Mouse (Mus musculus): ENCODE measurements around the gene Rec8. TPM values are rescaled to one million over a fixed set of nuclear protein-coding genes. Genes with fewer than 3 reads are reported as not detected.

The Rec8 gene
- total and polyA plus RNA-seq, 2 experiments = 0.46 to 2.3 TPM

- H3K79me2 ChIP-seq (ENCODE audit: control insufficient read depth, insufficient read depth, low read length) = no peaks in the 10 kb centered on the region; the same call in 1 of the 2 replicates
- DNase-seq (ENCODE audit: extremely low read depth, low read depth, low spot score) = no peak
- H3K4me1 ChIP-seq (ENCODE audit: control insufficient read depth, insufficient read depth, low read length) = peaks cover 14% of the 10 kb centered on the region
- no peak overlapping the region for H3K4me3 ChIP-seq (ENCODE audit: insufficient read depth, low read depth, low read length)
- H3K27me3 ChIP-seq (ENCODE audit: control insufficient read depth, insufficient read depth, low read length) = no peaks in the 10 kb centered on the region
- TF ChIP-seq CTCF (IDR thresholded peaks at IDR 0.05; ENCODE audit: low read depth, low read length) (no peak), POLR2A (IDR thresholded peaks at IDR 0.05; ENCODE audit: extremely low read depth, insufficient read depth, low read length) (no peak)
- H3K36me3 ChIP-seq (ENCODE audit: control insufficient read depth, insufficient read depth, low read length) = peaks cover 35% of the 10 kb centered on the region
- WGBS = 98% methylated on average over 6 of the region's 6 CpGs
- H3K27ac ChIP-seq (replicated peaks; ENCODE audit: insufficient read depth, low read depth, low read length) = no peak overlapping the region
- H3K9ac ChIP-seq (ENCODE audit: low read depth, low read length) = no peak overlapping the region
Measured at GRCm38 (mm10) chr14:55608339-55608738, 9.5 kb upstream of the Rec8 start.

GRCm38 (mm10) chr14:55613346-55613745 lies 4.5 kb upstream of the Rec8 start:
- WGBS = 71% methylated on average over 6 of the region's 6 CpGs
- Histone ChIP-seq H3K27ac (replicated peaks; ENCODE audit: insufficient read depth, low read depth, low read length) (no peak overlapping the region), H3K4me1 (ENCODE audit: control insufficient read depth, insufficient read depth, low read length) (peaks cover 3% of the 10 kb centered on the region; the same call in 1 of the 2 replicates), H3K79me2 (ENCODE audit: control insufficient read depth, insufficient read depth, low read length) (no peaks in the 10 kb centered on the region), H3K4me3 (ENCODE audit: insufficient read depth, low read depth, low read length) (no peak overlapping the region), H3K36me3 (ENCODE audit: control insufficient read depth, insufficient read depth, low read length) (peaks cover 12% of the 10 kb centered on the region), H3K27me3 (ENCODE audit: control insufficient read depth, insufficient read depth, low read length) (no peaks in the 10 kb centered on the region), H3K9ac (ENCODE audit: low read depth, low read length) (no peak overlapping the region)
- DNase-seq (ENCODE audit: extremely low read depth, low read depth, low spot score) = no peak
- no peak for TF ChIP-seq CTCF (IDR thresholded peaks at IDR 0.05; ENCODE audit: low read depth, low read length)
- TF ChIP-seq POLR2A (IDR thresholded peaks at IDR 0.05; ENCODE audit: extremely low read depth, insufficient read depth, low read length) = no peak

DNA sequence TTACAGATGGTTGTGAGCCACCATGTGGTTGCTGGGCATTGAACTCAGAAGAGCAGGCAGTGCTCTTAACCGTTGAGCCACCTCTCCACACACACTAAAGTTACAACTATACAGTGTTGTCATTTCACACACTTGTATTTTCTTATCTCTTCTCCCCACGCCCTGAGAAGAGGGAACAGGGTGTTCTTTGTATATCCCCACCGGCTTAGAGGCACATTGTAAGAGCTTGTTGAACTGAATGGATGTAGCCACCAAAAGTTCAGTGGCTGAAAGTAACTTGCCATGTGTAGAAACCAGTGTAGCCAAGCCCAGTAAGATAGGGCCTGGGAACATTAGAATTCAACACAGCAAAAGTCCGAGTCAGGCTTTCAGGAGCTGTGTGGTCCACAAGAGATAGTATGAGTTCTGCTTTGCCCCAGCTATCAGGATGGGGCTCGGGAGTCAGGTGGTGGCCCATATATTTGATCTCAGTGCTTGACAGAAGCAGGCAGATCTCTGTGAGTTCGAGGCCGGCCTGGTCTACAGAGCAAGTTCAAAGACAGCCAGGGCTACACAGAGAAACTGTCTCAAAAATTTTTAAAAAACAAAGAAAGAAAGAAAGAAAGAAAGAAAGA lies 3.2 kb upstream of the Rec8 start:
- no peak overlapping the region for H3K4me3 ChIP-seq (ENCODE audit: insufficient read depth, low read depth, low read length)
- WGBS = 95% methylated on average over 7 of the region's 7 CpGs
- no peaks in the 10 kb centered on the region for H3K79me2 ChIP-seq (ENCODE audit: control insufficient read depth, insufficient read depth, low read length)
- H3K9ac ChIP-seq (ENCODE audit: low read depth, low read length) = no peak overlapping the region
- no peak for TF ChIP-seq CTCF (IDR thresholded peaks at IDR 0.05; ENCODE audit: low read depth, low read length)
- TF ChIP-seq POLR2A (IDR thresholded peaks at IDR 0.05; ENCODE audit: extremely low read depth, insufficient read depth, low read length) = no peak
- peaks cover 3% of the 10 kb centered on the region; the same call in 1 of the 2 replicates for H3K4me1 ChIP-seq (ENCODE audit: control insufficient read depth, insufficient read depth, low read length)
- no peak for DNase-seq (ENCODE audit: extremely low read depth, low read depth, low spot score)
- H3K27ac ChIP-seq (replicated peaks; ENCODE audit: insufficient read depth, low read depth, low read length) = no peak overlapping the region
- no peaks in the 10 kb centered on the region for H3K27me3 ChIP-seq (ENCODE audit: control insufficient read depth, insufficient read depth, low read length)
- H3K36me3 ChIP-seq (ENCODE audit: control insufficient read depth, insufficient read depth, low read length) = peaks cover under 1% of the 10 kb centered on the region; the same call in 1 of the 2 replicates

GRCm38 (mm10) chr14:55615876-55616275 lies 2.0 kb upstream of the Rec8 start:
- no peak overlapping the region for H3K4me3 ChIP-seq (ENCODE audit: insufficient read depth, low read depth, low read length)
- 21% methylated on average over 2 of the region's 2 CpGs for WGBS
- H3K9ac ChIP-seq (ENCODE audit: low read depth, low read length) = no peak overlapping the region
- no peaks in the 10 kb centered on the region for H3K36me3 ChIP-seq (ENCODE audit: control insufficient read depth, insufficient read depth, low read length)
- TF ChIP-seq POLR2A (IDR thresholded peaks at IDR 0.05; ENCODE audit: extremely low read depth, insufficient read depth, low read length) = no peak
- TF ChIP-seq CTCF (IDR thresholded peaks at IDR 0.05; ENCODE audit: low read depth, low read length) = no peak
- no peak overlapping the region; the same call in 1 of the 2 replicates for H3K27ac ChIP-seq (replicated peaks; ENCODE audit: insufficient read depth, low read depth, low read length)
- H3K79me2 ChIP-seq (ENCODE audit: control insufficient read depth, insufficient read depth, low read length) = no peaks in the 10 kb centered on the region
- H3K27me3 ChIP-seq (ENCODE audit: control insufficient read depth, insufficient read depth, low read length) = no peaks in the 10 kb centered on the region
- peaks cover 3% of the 10 kb centered on the region; the same call in 1 of the 2 replicates for H3K4me1 ChIP-seq (ENCODE audit: control insufficient read depth, insufficient read depth, low read length)
- peak; percentile 81 for DNase-seq (ENCODE audit: extremely low read depth, low read depth, low spot score)

- no peak overlapping the region for H3K27ac ChIP-seq (replicated peaks; ENCODE audit: insufficient read depth, low read depth, low read length)
- H3K9ac ChIP-seq (ENCODE audit: low read depth, low read length) = no peak overlapping the region
- H3K36me3 ChIP-seq (ENCODE audit: control insufficient read depth, insufficient read depth, low read length) = no peaks in the 10 kb centered on the region
- no peak overlapping the region for H3K4me3 ChIP-seq (ENCODE audit: insufficient read depth, low read depth, low read length)
- H3K4me1 ChIP-seq (ENCODE audit: control insufficient read depth, insufficient read depth, low read length) = peaks cover 3% of the 10 kb centered on the region; the same call in 1 of the 2 replicates
- 78% methylated on average over 2 of the region's 2 CpGs for WGBS
- H3K79me2 ChIP-seq (ENCODE audit: control insufficient read depth, insufficient read depth, low read length) = no peaks in the 10 kb centered on the region
- no peak for DNase-seq (ENCODE audit: extremely low read depth, low read depth, low spot score)
- TF ChIP-seq POLR2A (IDR thresholded peaks at IDR 0.05; ENCODE audit: extremely low read depth, insufficient read depth, low read length) (no peak), CTCF (IDR thresholded peaks at IDR 0.05; ENCODE audit: low read depth, low read length) (no peak)
- H3K27me3 ChIP-seq (ENCODE audit: control insufficient read depth, insufficient read depth, low read length) = no peaks in the 10 kb centered on the region
Measured at GRCm38 (mm10) chr14:55616844-55617243, 993 bp upstream of the Rec8 start.
